Mouse (Mus musculus): ENCODE data around the gene Pdp2.

GRCm38 (mm10) chr8:104569559-104569958 is 21.7 kb upstream of the Pdp2 start:
- no peak for TF ChIP-seq BHLHE40 (IDR thresholded peaks at IDR 0.05; ENCODE audit: borderline replicate concordance, low read depth, low read length)
- peak; percentile 28 to 65 (median 50); a peak in 5 of 6 replicates for TF ChIP-seq CTCF (IDR thresholded peaks at IDR 0.05 in 2 of 3, conservative IDR thresholded peaks at IDR 0.05 in 1 of 3; ENCODE audit: control insufficient read depth in 1 of 3, insufficient read depth in 1 of 3, low read depth in 2 of 3, low read length in 3 of 3, poor library complexity in 1 of 3, severe bottlenecking in 1 of 3)
- TF ChIP-seq MAFK (IDR thresholded peaks at IDR 0.05; ENCODE audit: borderline replicate concordance, low read depth, low read length), result no peak
- TF ChIP-seq UBTF (IDR thresholded peaks at IDR 0.05; ENCODE audit: borderline replicate concordance, insufficient read depth, low read depth, low read length), result no peak
- no peak for TF ChIP-seq USF1 (IDR thresholded peaks at IDR 0.05; ENCODE audit: low read depth, low read length)
